Mouse (Mus musculus): ENCODE measurements at regions not wholly inside any gene's neighbourhood (a gene's known extent, or its start where the extent isn't known, plus 50 kb on each side); places are given as distances from the start of the nearest gene placed in this dataset.
A peak's percentile ranks its signal among the peaks of the same experiment; 100 is the strongest.

GRCm38 (mm10) chr5:33548800-33549199, 80.6 kb downstream of the Fam53a start:
- peak; percentile 57 for DNase-seq (ENCODE audit: low read depth)

GRCm38 (mm10) chr5:33543372-33543771, 86.1 kb downstream of the Fam53a start:
- peak; percentile 76 for DNase-seq (ENCODE audit: low read depth)

GRCm38 (mm10) chr5:33542643-33543042, 86.8 kb downstream of the Fam53a start:
- DNase-seq (ENCODE audit: low read depth): no peak

- DNase-seq (ENCODE audit: low read depth): peak; percentile 30
Observed at GRCm38 (mm10) chr5:33542000-33542554, 87.4 kb downstream of the Fam53a start.

GRCm38 (mm10) chr5:33540259-33540658, 89.2 kb downstream of the Fam53a start:
- DNase-seq (ENCODE audit: low read depth): peak; percentile 25

- DNase-seq (ENCODE audit: low read depth): no peak
Observed at GRCm38 (mm10) chr5:33537429-33537828, 92.0 kb downstream of the Fam53a start.

GRCm38 (mm10) chr5:33537017-33537416, 92.4 kb downstream of the Fam53a start:
- DNase-seq (ENCODE audit: low read depth): no peak

GRCm38 (mm10) chr5:33536261-33536660, 93.2 kb downstream of the Fam53a start:
- no peak for DNase-seq (ENCODE audit: low read depth)

- no peak for DNase-seq (ENCODE audit: low read depth)
Observed at GRCm38 (mm10) chr5:33535145-33536010, 94.1 kb downstream of the Fam53a start.

GRCm38 (mm10) chr5:33534345-33534744, 95.1 kb downstream of the Fam53a start:
- DNase-seq (ENCODE audit: low read depth): peak; percentile 38

GRCm38 (mm10) chr5:33533185-33533584, 96.2 kb downstream of the Fam53a start:
- no peak for DNase-seq (ENCODE audit: low read depth)

- no peak for DNase-seq (ENCODE audit: low read depth)
Observed at GRCm38 (mm10) chr5:33531263-33531662, 97.5 kb upstream of the Nkx1-1 start.

GRCm38 (mm10) chr5:33529771-33530170, 96.0 kb upstream of the Nkx1-1 start:
- no peak for DNase-seq (ENCODE audit: low read depth)

- no peak for DNase-seq (ENCODE audit: low read depth)
Observed at GRCm38 (mm10) chr5:33528971-33529670, 95.3 kb upstream of the Nkx1-1 start.

GRCm38 (mm10) chr5:33527750-33528149, 94.0 kb upstream of the Nkx1-1 start:
- no peak for DNase-seq (ENCODE audit: low read depth)

- no peak for DNase-seq (ENCODE audit: low read depth)
Observed at GRCm38 (mm10) chr5:33527316-33527715, 93.5 kb upstream of the Nkx1-1 start.

- no peak for DNase-seq (ENCODE audit: low read depth)
Observed at GRCm38 (mm10) chr5:33521951-33522742, 88.4 kb upstream of the Nkx1-1 start.

GRCm38 (mm10) chr5:33520856-33521255, 87.1 kb upstream of the Nkx1-1 start:
- peak; percentile 63 for DNase-seq (ENCODE audit: low read depth)

GRCm38 (mm10) chr5:33519394-33519793, 85.6 kb upstream of the Nkx1-1 start:
- DNase-seq (ENCODE audit: low read depth): no peak

GRCm38 (mm10) chr5:33518860-33519259, 85.1 kb upstream of the Nkx1-1 start:
- DNase-seq (ENCODE audit: low read depth): no peak

GRCm38 (mm10) chr5:33517625-33518024, 83.8 kb upstream of the Nkx1-1 start:
- no peak for DNase-seq (ENCODE audit: low read depth)

- no peak for DNase-seq (ENCODE audit: low read depth)
Observed at GRCm38 (mm10) chr5:33516211-33516610, 82.4 kb upstream of the Nkx1-1 start.
